Mouse (Mus musculus): Measurements from ENCODE around the gene Ptprz1.
"Not testable (repeated sequence)": the region's sequence is repeated elsewhere in the genome, so short reads cannot be mapped to it uniquely, and the experiment has no call there.

Gene Ptprz1

GRCm38 (mm10) chr6:23014988-23015613, 139.8 kb downstream of the Ptprz1 start:
- no peak for DNase-seq

GRCm38 (mm10) chr6:23028251-23028650, 152.9 kb downstream of the Ptprz1 start:
- no peak for DNase-seq

DNA sequence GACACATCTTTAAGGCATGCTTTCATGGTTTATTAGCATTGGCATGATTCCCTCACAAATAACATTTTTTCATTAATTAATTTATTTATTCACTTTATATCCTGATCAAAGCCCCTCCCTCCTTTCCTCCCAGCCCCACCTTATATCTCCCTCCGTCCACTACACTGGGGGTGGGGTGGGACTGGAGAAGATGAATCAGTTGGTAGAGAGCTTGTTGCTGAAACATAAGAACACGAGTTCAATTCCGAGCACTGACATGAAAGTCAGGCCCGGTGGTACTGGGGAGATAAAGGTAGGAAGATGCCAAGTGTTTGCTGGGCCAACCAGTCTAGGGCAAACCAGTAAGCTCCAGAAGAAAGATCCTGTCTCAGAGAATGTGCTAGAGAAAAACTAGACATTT, 173.5 kb downstream of the Ptprz1 start:
- DNase-seq, result no peak

DNA sequence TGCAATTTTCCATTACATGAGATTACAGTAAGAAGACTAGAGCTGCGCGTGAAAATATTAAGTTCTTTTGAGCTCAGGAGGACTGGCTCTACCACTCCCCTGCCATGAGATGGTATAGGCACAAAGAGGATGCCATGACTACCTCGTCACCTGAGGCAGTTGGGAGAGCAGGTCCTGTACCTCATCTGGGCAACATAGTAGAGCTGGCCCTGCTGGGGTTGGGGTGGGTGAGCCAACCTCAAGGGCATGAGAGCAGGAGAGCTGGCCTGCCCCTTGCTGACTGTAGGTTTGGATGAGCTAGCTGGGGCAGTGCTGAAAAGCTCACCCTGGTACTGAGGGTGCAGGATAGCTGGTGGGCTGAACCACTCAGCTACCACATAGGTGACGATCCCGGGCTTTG, 180.4 kb downstream of the Ptprz1 start:
- no peak for DNase-seq

GRCm38 (mm10) chr6:23076060-23076459, 200.8 kb downstream of the Ptprz1 start:
- no peak for DNase-seq

DNA sequence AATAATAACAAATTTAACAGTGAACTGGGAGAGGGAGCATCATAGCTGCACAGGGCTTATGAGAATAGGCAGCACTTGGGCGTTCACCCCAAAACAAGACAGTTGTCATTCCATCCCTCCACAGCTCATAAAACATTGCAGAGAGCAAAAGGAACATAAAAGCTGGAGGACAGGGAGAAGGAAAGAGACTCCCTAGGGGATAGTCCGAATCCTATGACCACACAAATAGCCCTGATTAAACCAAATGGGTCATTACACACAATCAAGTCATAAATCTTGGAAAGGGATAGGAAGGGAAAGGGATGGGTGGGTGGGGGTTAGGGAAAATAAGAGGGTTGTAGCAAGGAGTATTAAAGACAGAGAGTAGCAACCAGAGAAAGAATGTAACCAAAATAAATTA, 203.0 kb downstream of the Ptprz1 start:
- no peak for DNase-seq

DNA sequence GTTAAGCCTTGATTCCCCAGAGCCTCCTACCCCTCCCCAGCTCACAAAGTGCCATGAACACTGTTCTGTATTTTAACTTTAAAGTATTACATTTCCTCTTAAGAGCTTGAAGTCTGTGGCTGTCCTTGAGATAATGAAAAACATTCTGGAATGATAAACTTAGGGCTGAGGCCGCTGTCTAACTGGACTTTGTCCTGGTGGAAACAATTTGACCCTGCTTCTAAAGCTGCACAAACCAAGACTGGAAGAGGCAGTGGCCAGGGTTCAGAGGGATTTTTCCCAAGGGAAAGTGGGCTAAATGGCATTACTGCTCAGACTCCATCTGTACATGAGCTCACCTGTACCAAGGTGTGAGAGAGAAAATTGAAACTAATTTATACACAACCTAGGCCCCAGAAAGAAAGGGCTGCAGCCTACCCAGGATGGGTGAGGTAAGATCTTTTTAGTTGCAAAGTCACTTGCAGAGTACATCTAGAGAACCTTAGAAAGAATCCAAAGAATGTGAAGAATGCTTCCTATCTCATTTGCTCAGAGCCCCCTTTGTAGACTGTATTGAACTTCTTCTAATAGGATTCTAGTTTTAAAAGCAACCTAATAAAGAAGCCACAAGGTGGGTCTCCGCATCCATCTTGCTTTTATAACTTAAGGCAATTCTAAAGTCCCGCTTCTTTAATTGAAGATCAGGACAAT, 204.8 kb downstream of the Ptprz1 start:
- peak; percentile 35 to 36 for DNase-seq

DNA sequence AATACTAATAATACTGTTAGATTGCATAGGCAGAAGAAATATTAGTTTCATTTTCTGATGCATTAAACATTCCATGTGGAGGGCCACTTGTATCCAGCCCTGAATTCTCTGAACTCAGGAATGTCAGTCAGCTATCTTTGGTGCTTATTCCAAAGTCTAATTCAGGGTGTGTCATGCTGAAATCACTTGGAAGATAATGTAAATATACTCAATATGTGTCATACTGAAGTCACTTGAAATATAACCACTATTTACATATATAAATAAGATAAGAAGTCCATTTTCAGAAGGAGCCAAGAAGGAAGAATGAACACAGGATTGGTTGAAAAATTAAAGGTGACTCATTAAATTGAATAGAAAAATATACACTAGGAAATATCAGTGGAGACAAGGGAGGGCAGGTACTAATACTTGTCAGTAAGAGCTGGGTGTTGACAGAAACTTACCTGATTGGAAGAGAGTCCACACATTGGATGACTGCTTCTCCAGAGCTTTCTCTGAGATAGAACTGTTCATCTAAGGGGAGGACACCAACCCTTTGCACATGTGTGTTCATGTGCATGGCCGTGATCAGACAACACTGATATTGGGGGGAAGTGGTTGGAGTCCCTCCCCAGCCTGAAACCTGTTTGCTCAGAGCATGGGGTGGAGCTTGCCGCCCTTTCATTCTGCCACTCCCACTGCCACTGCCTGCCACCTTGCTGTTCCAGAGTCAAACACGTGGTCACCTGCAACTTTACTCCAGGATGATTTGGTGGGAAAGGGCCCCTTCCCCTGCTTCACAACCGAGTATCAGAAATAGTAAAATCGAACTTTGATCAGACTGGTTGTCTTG, 209.5 kb downstream of the Ptprz1 start:
- DNase-seq, result no peak

DNA sequence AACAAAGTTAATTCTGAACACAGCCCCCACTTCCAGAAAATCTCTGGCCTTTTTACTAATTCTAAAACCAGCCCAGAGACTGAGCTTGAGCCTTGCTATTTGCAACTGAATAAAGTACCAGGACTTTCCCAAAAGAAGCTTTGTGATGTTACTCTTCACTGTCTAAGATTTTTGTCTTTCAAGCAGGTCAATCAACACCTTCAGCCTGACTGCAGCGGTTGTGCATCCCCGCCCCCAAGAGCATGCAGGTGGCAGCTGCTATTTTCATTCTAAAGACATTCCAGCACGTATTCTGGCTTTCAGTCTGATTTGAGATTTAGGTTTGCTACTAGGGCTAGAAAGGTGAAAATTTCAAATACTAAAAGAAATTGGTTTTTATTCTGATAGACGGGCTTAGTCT, 214.0 kb downstream of the Ptprz1 start:
- DNase-seq, result not testable (repeated sequence)

GRCm38 (mm10) chr6:23090346-23091055, 215.2 kb downstream of the Ptprz1 start:
- DNase-seq, result peak; percentile 11 to 17

All from kidney, adult 8-10 months (tissue).